Mouse (Mus musculus): ENCODE measurements around the gene Ovgp1.
"Not testable (repeated sequence)": the region's sequence is repeated elsewhere in the genome, so short reads cannot be mapped to it uniquely, and the experiment has no call there.

Gene Ovgp1

GRCm38 (mm10) chr3:105973411-105973810, at the start of gene Ovgp1:
Gene Ovgp1 (plus strand): TSS chr3:105973711.
- no peak for DNase-seq

GRCm38 (mm10) chr3:105924616-105925015, 48.9 kb upstream of the Ovgp1 start:
- DNase-seq = no peak

GRCm38 (mm10) chr3:105927561-105928194, 45.8 kb upstream of the Ovgp1 start:
- peak in 1 of 2 experiments; percentile 40 for DNase-seq

- DNase-seq = no peak
Measured at GRCm38 (mm10) chr3:105928195-105928569, 45.3 kb upstream of the Ovgp1 start.

GRCm38 (mm10) chr3:105928781-105929180, 44.7 kb upstream of the Ovgp1 start:
- no peak for DNase-seq

- DNase-seq = no peak
Measured at GRCm38 (mm10) chr3:105929821-105930220, 43.7 kb upstream of the Ovgp1 start.

GRCm38 (mm10) chr3:105931095-105931494, 42.4 kb upstream of the Ovgp1 start:
- DNase-seq = no peak

- no peak for DNase-seq
Measured at GRCm38 (mm10) chr3:105932240-105933071, 41.1 kb upstream of the Ovgp1 start, which contains the start of gene I830077J02Rik. Gene I830077J02Rik (minus strand): TSS chr3:105932664.

- no peak for DNase-seq
Measured at GRCm38 (mm10) chr3:105933926-105934325, 39.6 kb upstream of the Ovgp1 start.

- DNase-seq = peak; percentile 82 to 83
Measured at GRCm38 (mm10) chr3:105935033-105935432, 38.5 kb upstream of the Ovgp1 start.

GRCm38 (mm10) chr3:105936111-105936510, 37.4 kb upstream of the Ovgp1 start:
- DNase-seq = no peak

- DNase-seq = no peak
Measured at GRCm38 (mm10) chr3:105951348-105951747, 22.2 kb upstream of the Ovgp1 start.

- no peak for DNase-seq
Measured at GRCm38 (mm10) chr3:105957235-105957634, 16.3 kb upstream of the Ovgp1 start.

- no peak for DNase-seq
Measured at GRCm38 (mm10) chr3:105958204-105958603, 15.3 kb upstream of the Ovgp1 start.

GRCm38 (mm10) chr3:105958974-105959580, 14.4 kb upstream of the Ovgp1 start, which contains the start of gene Wdr77:
Gene Wdr77 (plus strand): TSS chr3:105959369.
- DNase-seq = peak; percentile 97 to 98

- DNase-seq = no peak
Measured at GRCm38 (mm10) chr3:105959585-105959984, 13.9 kb upstream of the Ovgp1 start.

GRCm38 (mm10) chr3:105959999-105960398, 13.5 kb upstream of the Ovgp1 start, which contains the start of gene Atp5f1:
Gene Atp5f1 (minus strand): TSS chr3:105960099.
- no peak for DNase-seq

- peak; percentile 10 to 31 for DNase-seq
Measured at GRCm38 (mm10) chr3:105960700-105961099, 12.8 kb upstream of the Ovgp1 start.

GRCm38 (mm10) chr3:105971831-105972446, 1.6 kb upstream of the Ovgp1 start:
- DNase-seq = no peak

- DNase-seq = no peak
Measured at GRCm38 (mm10) chr3:105974174-105974573, 663 bp downstream of the Ovgp1 start.

- DNase-seq = not testable (repeated sequence)
Measured at GRCm38 (mm10) chr3:105989611-105990010, 16.1 kb downstream of the Ovgp1 start.

- peak in 1 of 2 experiments; percentile 70 for DNase-seq
Measured at GRCm38 (mm10) chr3:105991653-105992283, 18.3 kb downstream of the Ovgp1 start.
